Mouse (Mus musculus): ENCODE measurements around the gene Unc45a.

Unc45a gene

GRCm38 (mm10) chr7:80368635-80369421 is 28.0 kb upstream of the Unc45a start:
- in situ Hi-C loops (cut with MboI, MseI) = no loop called here

- in situ Hi-C loops (cut with MboI, MseI) = no loop called here
Measured at GRCm38 (mm10) chr7:80368009-80368408, 27.2 kb upstream of the Unc45a start.

- in situ Hi-C loops (cut with MboI, MseI) = no loop called here
Measured at GRCm38 (mm10) chr7:80367232-80367631, 26.4 kb upstream of the Unc45a start.

- in situ Hi-C loops (cut with MboI, MseI) = no loop called here
Measured at GRCm38 (mm10) chr7:80365759-80366158, 25.0 kb upstream of the Unc45a start.

GRCm38 (mm10) chr7:80360435-80360834 is 19.6 kb upstream of the Unc45a start:
- in situ Hi-C loops (cut with MboI, MseI) = loop anchor here in 1 of 2 experiments (5.0 kb wide), 1 partner anchor 952 kb away; no protein-coding TSS in a partner anchor

GRCm38 (mm10) chr7:80358039-80358438 is 17.2 kb upstream of the Unc45a start:
- in situ Hi-C loops (cut with MboI, MseI) = no loop called here

- in situ Hi-C loops (cut with MboI, MseI) = no loop called here
Measured at GRCm38 (mm10) chr7:80357156-80357555, 16.4 kb upstream of the Unc45a start.

- in situ Hi-C loops (cut with MboI, MseI) = no loop called here
Measured at GRCm38 (mm10) chr7:80356351-80356750, 15.5 kb upstream of the Unc45a start.

GRCm38 (mm10) chr7:80352920-80353319 is 12.1 kb upstream of the Unc45a start:
- in situ Hi-C loops (cut with MboI, MseI) = no loop called here

- in situ Hi-C loops (cut with MboI, MseI) = no loop called here
Measured at GRCm38 (mm10) chr7:80350808-80351207, 10.0 kb upstream of the Unc45a start.

GRCm38 (mm10) chr7:80347670-80348586 is 7.1 kb upstream of the Unc45a start:
- in situ Hi-C loops (cut with MboI, MseI) = no loop called here

- in situ Hi-C loops (cut with MboI, MseI) = no loop called here
Measured at GRCm38 (mm10) chr7:80346830-80347229, 6.0 kb upstream of the Unc45a start.

GRCm38 (mm10) chr7:80346173-80346572 is 5.4 kb upstream of the Unc45a start:
- in situ Hi-C loops (cut with MboI, MseI) = no loop called here

GRCm38 (mm10) chr7:80343270-80344018 is 2.6 kb upstream of the Unc45a start:
- in situ Hi-C loops (cut with MboI, MseI) = no loop called here

GRCm38 (mm10) chr7:80342858-80343257 is 2.1 kb upstream of the Unc45a start, which contains the start of gene Hddc3:
Hddc3 (plus strand) TSS chr7:80343104.
- in situ Hi-C loops (cut with MboI, MseI) = no loop called here

- in situ Hi-C loops (cut with MboI, MseI) = no loop called here
Measured at GRCm38 (mm10) chr7:80341793-80342192, 988 bp upstream of the Unc45a start.

- in situ Hi-C loops (cut with MboI, MseI) = loop anchor here (5.0 kb wide), 1 partner anchor 37 kb away; no protein-coding TSS in a partner anchor
Measured at GRCm38 (mm10) chr7:80339793-80340628, 794 bp downstream of the Unc45a start.

- in situ Hi-C loops (cut with MboI, MseI) = loop anchor here (5.0 kb wide), 1 partner anchor 38 kb away; no protein-coding TSS in a partner anchor
Measured at GRCm38 (mm10) chr7:80339371-80339770, 1.4 kb downstream of the Unc45a start.

GRCm38 (mm10) chr7:80336932-80337331 is 3.9 kb downstream of the Unc45a start:
- in situ Hi-C loops (cut with MboI, MseI) = loop anchor here (5.0 kb wide), 1 partner anchor 40 kb away; no protein-coding TSS in a partner anchor

- in situ Hi-C loops (cut with MboI, MseI) = loop anchor here (5.0 kb wide), 1 partner anchor 42 kb away; no protein-coding TSS in a partner anchor
Measured at GRCm38 (mm10) chr7:80334848-80335247, 6.0 kb downstream of the Unc45a start.

All from T-helper 17 cell (primary cell).